Mouse (Mus musculus): ENCODE measurements at regions not wholly inside any gene's neighbourhood (a gene's known extent, or its start where the extent isn't known, plus 50 kb on each side); places are given as distances from the start of the nearest gene placed in this dataset.

DNA sequence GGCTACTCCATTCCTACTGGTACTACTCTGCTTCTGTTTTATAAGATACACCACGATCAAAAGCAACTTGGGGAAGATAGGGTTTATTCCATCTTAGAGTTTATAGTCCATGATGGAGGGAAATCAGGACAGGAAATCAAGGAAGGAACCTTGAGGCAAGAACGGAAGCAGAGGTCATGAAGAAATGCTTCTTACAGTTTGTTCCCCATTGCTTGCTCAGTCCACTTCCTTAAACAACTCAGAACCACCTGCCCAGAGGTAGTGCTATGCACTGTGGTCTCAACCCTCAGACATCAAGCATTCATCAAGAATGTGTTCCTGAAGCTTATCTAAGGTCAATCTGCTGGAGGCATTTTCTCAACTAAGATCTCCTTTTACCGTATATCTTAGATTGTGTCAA, 189.8 kb downstream of the Lmo4 start:
- H3K9ac ChIP-seq (ENCODE audit: insufficient read depth, low read depth, low read length, poor library complexity, severe bottlenecking), result no peak overlapping the region
- no peaks in the 10 kb centered on the region for H3K4me1 ChIP-seq (ENCODE audit: control insufficient read depth in 2 of 2, insufficient read depth in 2 of 2, low read length in 2 of 2, poor library complexity in 1 of 2)
- H3K4me3 ChIP-seq (ENCODE audit: insufficient read depth in 1 of 2, low read depth in 1 of 2, low read length in 2 of 2, poor library complexity in 1 of 2, severe bottlenecking in 1 of 2), result no peak overlapping the region
- no peaks in the 10 kb centered on the region for H3K36me3 ChIP-seq (ENCODE audit: control insufficient read depth, insufficient read depth, low read length, poor library complexity, severe bottlenecking)
- DNase-seq (ENCODE audit: low read depth, low spot score), result no peak
- no peaks in the 10 kb centered on the region for H3K9me3 ChIP-seq (ENCODE audit: control insufficient read depth, insufficient read depth, low read depth, low read length)
- TF ChIP-seq HCFC1 (IDR thresholded peaks at IDR 0.05; ENCODE audit: borderline replicate concordance, insufficient read depth, low read length), result no peak
- no peak for TF ChIP-seq CHD2 (IDR thresholded peaks at IDR 0.05; ENCODE audit: low read depth, low read length)
- no peak for TF ChIP-seq MAFK (IDR thresholded peaks at IDR 0.05; ENCODE audit: insufficient read depth, low read depth, low read length)
- TF ChIP-seq ZC3H11A (IDR thresholded peaks at IDR 0.05; ENCODE audit: borderline replicate concordance, low read depth, low read length), result no peak
- TF ChIP-seq ZNF384 (IDR thresholded peaks at IDR 0.05; ENCODE audit: low read depth, low read length), result no peak
- in situ Hi-C loops (cut with MboI; ENCODE audit: low sequenced_read_pairs in 2 of 2, unreplicated experiment in 2 of 2), result no loop called here
- no peak overlapping the region for H3K27ac ChIP-seq (ENCODE audit: insufficient read depth, low read depth, low read length, poor library complexity, severe bottlenecking)

DNA sequence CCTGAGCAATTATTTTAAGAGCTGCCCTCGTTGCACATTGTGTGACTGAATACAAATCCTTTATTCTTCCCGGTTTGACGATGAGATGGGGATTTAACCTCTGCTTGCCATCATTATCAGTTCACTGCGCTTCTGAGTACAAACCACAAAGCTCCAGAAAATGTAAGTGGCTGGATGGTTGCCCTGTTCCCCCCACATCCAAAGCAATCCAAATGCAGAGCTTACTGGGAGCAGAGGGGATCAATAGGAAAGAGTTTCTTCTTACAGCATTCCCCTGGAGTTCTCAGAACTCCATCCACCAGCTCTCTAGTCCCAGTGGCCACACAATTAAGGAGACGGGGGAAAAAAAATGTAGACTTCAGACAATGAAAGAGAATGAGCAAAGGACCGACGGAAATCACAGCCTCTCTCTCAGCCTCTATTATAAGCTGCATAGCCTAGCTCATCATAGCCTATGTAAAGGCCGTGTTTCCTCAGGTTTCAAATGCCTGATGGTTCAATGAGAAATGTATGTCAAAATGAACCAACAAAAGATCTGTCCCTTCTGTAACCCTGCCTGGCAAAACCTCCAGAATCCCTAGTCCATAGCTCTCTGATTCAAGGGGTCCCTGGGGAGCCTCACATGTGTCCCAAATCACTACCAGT, 191.4 kb downstream of the Lmo4 start:
- Histone ChIP-seq H3K27ac (ENCODE audit: insufficient read depth, low read depth, low read length, poor library complexity, severe bottlenecking) (no peak overlapping the region), H3K4me3 (ENCODE audit: insufficient read depth in 1 of 2, low read depth in 1 of 2, low read length in 2 of 2, poor library complexity in 1 of 2, severe bottlenecking in 1 of 2) (no peak overlapping the region), H3K9me3 (ENCODE audit: control insufficient read depth, insufficient read depth, low read depth, low read length) (no peaks in the 10 kb centered on the region), H3K36me3 (ENCODE audit: control insufficient read depth, insufficient read depth, low read length, poor library complexity, severe bottlenecking) (no peaks in the 10 kb centered on the region), H3K4me1 (ENCODE audit: control insufficient read depth in 2 of 2, insufficient read depth in 2 of 2, low read length in 2 of 2, poor library complexity in 1 of 2) (no peaks in the 10 kb centered on the region), H3K9ac (ENCODE audit: insufficient read depth, low read depth, low read length, poor library complexity, severe bottlenecking) (no peak overlapping the region)
- DNase-seq (ENCODE audit: low read depth, low spot score), result no peak
- in situ Hi-C loops (cut with MboI; ENCODE audit: low sequenced_read_pairs in 2 of 2, unreplicated experiment in 2 of 2), result no loop called here
- TF ChIP-seq CHD2 (IDR thresholded peaks at IDR 0.05; ENCODE audit: low read depth, low read length) (no peak), ZC3H11A (IDR thresholded peaks at IDR 0.05; ENCODE audit: borderline replicate concordance, low read depth, low read length) (no peak), HCFC1 (IDR thresholded peaks at IDR 0.05; ENCODE audit: borderline replicate concordance, insufficient read depth, low read length) (no peak), ZNF384 (IDR thresholded peaks at IDR 0.05; ENCODE audit: low read depth, low read length) (no peak), MAFK (IDR thresholded peaks at IDR 0.05; ENCODE audit: insufficient read depth, low read depth, low read length) (no peak)

DNA sequence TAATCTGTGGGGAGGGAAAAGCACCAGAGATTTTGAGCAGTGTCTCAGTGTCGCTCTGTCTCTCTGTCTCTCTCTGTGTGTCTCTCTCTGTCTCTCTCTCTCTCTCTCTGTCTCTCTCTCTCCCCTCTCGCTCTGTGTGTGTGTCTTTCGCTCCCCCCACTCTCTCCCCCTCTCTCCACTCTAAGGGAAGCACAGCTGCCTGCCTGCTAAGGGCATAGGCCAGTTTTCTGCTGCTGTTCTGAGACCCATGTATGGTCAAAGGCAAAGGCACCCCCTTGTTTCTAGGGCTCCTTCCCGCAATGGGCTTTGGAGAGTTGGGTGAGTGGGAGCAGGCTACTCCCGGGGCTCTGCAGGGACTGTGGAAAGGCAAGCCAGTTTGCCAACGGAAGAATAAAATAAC, 192.2 kb downstream of the Lmo4 start:
- in situ Hi-C loops (cut with MboI; ENCODE audit: low sequenced_read_pairs in 2 of 2, unreplicated experiment in 2 of 2), result no loop called here
- TF ChIP-seq CHD2 (IDR thresholded peaks at IDR 0.05; ENCODE audit: low read depth, low read length), result no peak
- no peak for TF ChIP-seq ZC3H11A (IDR thresholded peaks at IDR 0.05; ENCODE audit: borderline replicate concordance, low read depth, low read length)
- TF ChIP-seq MAFK (IDR thresholded peaks at IDR 0.05; ENCODE audit: insufficient read depth, low read depth, low read length), result no peak
- no peak for TF ChIP-seq ZNF384 (IDR thresholded peaks at IDR 0.05; ENCODE audit: low read depth, low read length)
- H3K9me3 ChIP-seq (ENCODE audit: control insufficient read depth, insufficient read depth, low read depth, low read length), result no peaks in the 10 kb centered on the region
- no peak overlapping the region for H3K9ac ChIP-seq (ENCODE audit: insufficient read depth, low read depth, low read length, poor library complexity, severe bottlenecking)
- H3K4me1 ChIP-seq (ENCODE audit: control insufficient read depth in 2 of 2, insufficient read depth in 2 of 2, low read length in 2 of 2, poor library complexity in 1 of 2), result no peaks in the 10 kb centered on the region
- H3K4me3 ChIP-seq (ENCODE audit: insufficient read depth in 1 of 2, low read depth in 1 of 2, low read length in 2 of 2, poor library complexity in 1 of 2, severe bottlenecking in 1 of 2), result no peak overlapping the region
- DNase-seq (ENCODE audit: low read depth, low spot score), result no peak
- H3K36me3 ChIP-seq (ENCODE audit: control insufficient read depth, insufficient read depth, low read length, poor library complexity, severe bottlenecking), result no peaks in the 10 kb centered on the region
- no peak overlapping the region for H3K27ac ChIP-seq (ENCODE audit: insufficient read depth, low read depth, low read length, poor library complexity, severe bottlenecking)

DNA sequence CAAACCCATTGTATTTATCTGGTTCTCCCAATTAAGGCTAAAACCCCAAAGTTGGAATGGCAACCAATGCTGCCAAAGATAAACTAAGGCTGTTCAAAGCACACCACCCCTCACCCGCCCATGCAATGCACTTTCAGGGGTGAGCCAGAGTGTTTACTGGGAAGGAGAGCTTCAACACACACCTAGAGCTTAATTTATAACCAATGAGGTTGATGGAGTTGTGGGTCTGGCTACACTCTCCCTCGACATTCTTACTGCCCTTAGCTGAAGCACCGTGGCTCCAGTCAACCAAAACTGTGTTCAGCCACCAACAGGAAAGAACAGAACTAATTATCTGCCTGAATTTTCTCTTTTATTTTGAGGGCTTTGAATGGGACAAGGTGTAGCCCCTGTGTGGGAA, 192.8 kb downstream of the Lmo4 start:
- no peaks in the 10 kb centered on the region for H3K36me3 ChIP-seq (ENCODE audit: control insufficient read depth, insufficient read depth, low read length, poor library complexity, severe bottlenecking)
- H3K9ac ChIP-seq (ENCODE audit: insufficient read depth, low read depth, low read length, poor library complexity, severe bottlenecking), result no peak overlapping the region
- no peak overlapping the region for H3K27ac ChIP-seq (ENCODE audit: insufficient read depth, low read depth, low read length, poor library complexity, severe bottlenecking)
- TF ChIP-seq HCFC1 (IDR thresholded peaks at IDR 0.05; ENCODE audit: borderline replicate concordance, insufficient read depth, low read length), result no peak
- TF ChIP-seq ZC3H11A (IDR thresholded peaks at IDR 0.05; ENCODE audit: borderline replicate concordance, low read depth, low read length), result no peak
- no peak for TF ChIP-seq MAFK (IDR thresholded peaks at IDR 0.05; ENCODE audit: insufficient read depth, low read depth, low read length)
- no peak for TF ChIP-seq CHD2 (IDR thresholded peaks at IDR 0.05; ENCODE audit: low read depth, low read length)
- no peak for TF ChIP-seq ZNF384 (IDR thresholded peaks at IDR 0.05; ENCODE audit: low read depth, low read length)
- no peak overlapping the region for H3K4me3 ChIP-seq (ENCODE audit: insufficient read depth in 1 of 2, low read depth in 1 of 2, low read length in 2 of 2, poor library complexity in 1 of 2, severe bottlenecking in 1 of 2)
- no peaks in the 10 kb centered on the region for H3K4me1 ChIP-seq (ENCODE audit: control insufficient read depth in 2 of 2, insufficient read depth in 2 of 2, low read length in 2 of 2, poor library complexity in 1 of 2)
- in situ Hi-C loops (cut with MboI; ENCODE audit: low sequenced_read_pairs in 2 of 2, unreplicated experiment in 2 of 2), result no loop called here
- no peaks in the 10 kb centered on the region for H3K9me3 ChIP-seq (ENCODE audit: control insufficient read depth, insufficient read depth, low read depth, low read length)
- DNase-seq (ENCODE audit: low read depth, low spot score), result no peak
